Mouse (Mus musculus): ENCODE measurements at regions not wholly inside any gene's neighbourhood (a gene's known extent, or its start where the extent isn't known, plus 50 kb on each side); places are given as distances from the start of the nearest gene placed in this dataset.

DNA sequence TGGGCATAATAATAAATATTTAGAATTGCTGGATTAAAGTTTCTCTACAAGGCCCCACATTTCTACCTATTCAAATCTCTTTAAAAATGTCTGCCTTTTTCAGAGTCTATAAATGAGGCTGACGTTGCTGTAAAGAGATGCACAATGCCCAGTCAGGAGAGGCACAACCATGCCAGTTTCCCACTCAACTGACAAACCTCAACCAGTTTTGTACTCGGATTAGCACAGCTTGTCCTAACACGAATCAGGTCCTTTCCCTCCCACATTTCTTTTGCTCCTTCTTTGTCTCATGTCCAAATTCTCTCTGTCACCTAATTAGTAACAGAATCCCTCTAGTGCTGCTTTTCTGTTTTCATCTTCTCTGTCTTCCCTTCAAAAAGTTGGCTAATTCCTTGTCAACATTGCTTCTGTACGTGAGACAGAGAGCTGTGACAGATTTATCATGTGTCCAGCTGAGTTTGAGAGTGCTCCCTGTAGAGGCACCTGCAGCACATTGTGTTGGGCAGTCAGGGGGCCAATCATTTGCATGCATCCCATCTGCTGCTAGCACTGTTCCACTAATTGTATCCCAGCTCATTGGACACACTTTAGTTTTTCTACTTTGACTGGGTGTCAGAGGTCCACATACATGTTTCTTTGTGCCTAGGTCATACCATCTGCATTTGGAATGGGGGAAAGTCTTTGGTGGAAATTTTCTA lies 504.5 kb upstream of the Gpc5 start:
- Histone ChIP-seq H3K9ac (no peak overlapping the region), H3K4me1 (ENCODE audit: insufficient read depth) (no peaks in the 10 kb centered on the region), H3K9me3 (ENCODE audit: low read depth, low read length) (no peaks in the 10 kb centered on the region), H3K36me3 (ENCODE audit: insufficient read depth) (no peaks in the 10 kb centered on the region), H3K27ac (ENCODE audit: low read depth) (no peak overlapping the region), H3K4me3 (ENCODE audit: low read depth, low read length) (no peak overlapping the region), H3K27me3 (ENCODE audit: insufficient read depth, low read length) (no peaks in the 10 kb centered on the region), H3K4me2 (no peak overlapping the region)
- ATAC-seq (ENCODE audit: insufficient read depth) (no peak), DNase-seq (no peak)
- TF ChIP-seq CTCF (IDR thresholded peaks at IDR 0.05; ENCODE audit: low read depth): no peak
- WGBS: 32% methylated on average over 4 of the region's 4 CpGs

DNA sequence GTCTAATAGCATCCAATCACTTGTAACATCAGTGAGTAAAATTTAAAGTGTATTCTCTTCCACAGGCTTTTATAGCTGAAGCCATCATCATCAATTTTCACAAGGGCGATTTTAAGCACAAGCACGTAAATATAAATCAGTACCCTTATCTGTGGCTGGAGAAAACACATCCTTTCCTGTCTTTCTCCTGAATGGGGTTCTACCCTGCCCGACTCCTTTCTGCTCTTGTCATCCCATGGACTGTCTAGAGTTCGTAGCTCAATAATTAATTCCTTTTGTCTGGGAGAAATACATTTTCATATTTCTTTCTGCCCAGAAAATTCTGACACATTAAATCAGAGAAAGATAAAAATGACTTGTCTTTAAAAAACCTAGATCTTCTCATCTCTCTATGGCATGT lies 482.7 kb upstream of the Gpc5 start:
- no peak overlapping the region for H3K27ac ChIP-seq (ENCODE audit: low read depth)
- H3K9ac ChIP-seq: no peak overlapping the region
- H3K4me3 ChIP-seq (ENCODE audit: low read depth, low read length): no peak overlapping the region
- no peak overlapping the region for H3K4me2 ChIP-seq
- WGBS: 56% methylated on average over 4 of the region's 4 CpGs
- H3K36me3 ChIP-seq (ENCODE audit: insufficient read depth): no peaks in the 10 kb centered on the region
- H3K4me1 ChIP-seq (ENCODE audit: insufficient read depth): no peaks in the 10 kb centered on the region
- H3K27me3 ChIP-seq (ENCODE audit: insufficient read depth, low read length): no peaks in the 10 kb centered on the region
- DNase-seq (no peak), ATAC-seq (ENCODE audit: insufficient read depth) (no peak)
- no peaks in the 10 kb centered on the region for H3K9me3 ChIP-seq (ENCODE audit: low read depth, low read length)
- TF ChIP-seq CTCF (IDR thresholded peaks at IDR 0.05; ENCODE audit: low read depth): no peak

DNA sequence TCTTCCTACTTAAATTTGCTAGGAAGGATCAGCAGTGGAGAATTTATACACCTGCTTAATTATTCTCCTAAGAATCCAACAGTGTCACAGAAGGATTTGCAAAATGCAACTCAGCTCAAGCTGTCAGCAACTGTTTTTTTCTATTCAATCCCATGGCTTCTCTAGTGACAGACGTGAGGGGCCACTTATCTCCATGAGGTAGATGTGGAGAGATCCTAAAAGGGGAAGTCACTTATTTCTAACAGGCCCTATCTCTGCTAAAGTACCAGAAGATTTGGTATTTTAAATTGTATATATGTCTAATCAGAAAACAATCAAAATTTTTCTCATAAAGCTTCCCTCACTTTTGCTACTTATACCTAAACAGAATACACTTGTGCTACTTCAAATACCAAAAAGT lies 479.6 kb upstream of the Gpc5 start:
- DNase-seq (no peak), ATAC-seq (ENCODE audit: insufficient read depth) (no peak)
- H3K4me2 ChIP-seq: no peak overlapping the region
- WGBS: 44% methylated on average over 1 of the region's 1 CpGs
- TF ChIP-seq CTCF (IDR thresholded peaks at IDR 0.05; ENCODE audit: low read depth): no peak
- H3K9ac ChIP-seq: no peak overlapping the region
- H3K4me3 ChIP-seq (ENCODE audit: low read depth, low read length): no peak overlapping the region
- no peaks in the 10 kb centered on the region for H3K27me3 ChIP-seq (ENCODE audit: insufficient read depth, low read length)
- H3K27ac ChIP-seq (ENCODE audit: low read depth): no peak overlapping the region
- H3K36me3 ChIP-seq (ENCODE audit: insufficient read depth): no peaks in the 10 kb centered on the region
- no peaks in the 10 kb centered on the region for H3K9me3 ChIP-seq (ENCODE audit: low read depth, low read length)
- H3K4me1 ChIP-seq (ENCODE audit: insufficient read depth): no peaks in the 10 kb centered on the region

DNA sequence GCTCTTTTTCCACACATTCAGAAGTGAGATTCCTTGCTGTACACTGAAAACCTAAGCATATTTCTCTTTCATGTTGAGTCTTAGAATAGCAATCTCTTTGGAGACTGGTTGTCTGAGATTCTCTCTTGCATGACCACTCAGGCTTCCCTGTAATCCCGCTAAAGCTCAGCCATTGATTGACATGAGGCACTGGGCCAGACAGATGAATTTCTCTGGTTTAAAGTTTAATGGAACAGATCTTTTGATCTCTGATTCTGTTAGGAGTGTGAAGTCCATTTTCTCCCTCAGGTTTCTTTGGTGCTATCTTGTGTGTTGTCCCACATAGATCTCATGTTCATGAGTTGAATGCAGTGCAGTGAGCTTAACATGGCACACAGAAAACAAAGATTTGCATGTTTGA lies 435.4 kb upstream of the Gpc5 start:
- H3K9me3 ChIP-seq (ENCODE audit: low read depth, low read length): no peaks in the 10 kb centered on the region
- no peaks in the 10 kb centered on the region for H3K36me3 ChIP-seq (ENCODE audit: insufficient read depth)
- no peak overlapping the region for H3K9ac ChIP-seq
- no peak for TF ChIP-seq CTCF (IDR thresholded peaks at IDR 0.05; ENCODE audit: low read depth)
- no peak overlapping the region for H3K27ac ChIP-seq (ENCODE audit: low read depth)
- no peak for ATAC-seq (ENCODE audit: insufficient read depth)
- H3K4me3 ChIP-seq (ENCODE audit: low read depth, low read length): no peak overlapping the region
- no peaks in the 10 kb centered on the region for H3K4me1 ChIP-seq (ENCODE audit: insufficient read depth)
- no peak overlapping the region for H3K4me2 ChIP-seq
- H3K27me3 ChIP-seq (ENCODE audit: insufficient read depth, low read length): no peaks in the 10 kb centered on the region
- no peak for DNase-seq
- WGBS: 68% methylated on average over 1 of the region's 1 CpGs

DNA sequence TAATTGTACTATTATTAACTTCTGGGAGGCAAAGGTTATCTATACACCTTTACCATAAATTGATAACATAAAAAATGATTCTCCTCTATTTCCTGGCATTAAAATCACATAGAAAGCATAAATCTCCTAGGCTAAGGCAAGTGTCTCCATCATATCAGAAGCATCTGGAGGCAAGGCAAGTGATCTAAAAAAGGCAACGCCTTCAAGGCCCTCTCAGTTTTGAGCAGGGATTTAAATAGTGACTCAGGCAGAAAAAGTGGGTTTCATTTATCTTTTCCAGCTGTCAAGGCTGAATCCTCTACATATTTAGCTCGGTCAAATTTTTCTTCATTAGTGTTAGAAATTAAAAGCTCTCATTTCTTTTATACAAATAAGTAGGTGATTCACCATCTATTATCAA lies 430.0 kb upstream of the Gpc5 start:
- H3K27ac ChIP-seq (ENCODE audit: low read depth): no peak overlapping the region
- 63% methylated on average over 2 of the region's 2 CpGs for WGBS

DNA sequence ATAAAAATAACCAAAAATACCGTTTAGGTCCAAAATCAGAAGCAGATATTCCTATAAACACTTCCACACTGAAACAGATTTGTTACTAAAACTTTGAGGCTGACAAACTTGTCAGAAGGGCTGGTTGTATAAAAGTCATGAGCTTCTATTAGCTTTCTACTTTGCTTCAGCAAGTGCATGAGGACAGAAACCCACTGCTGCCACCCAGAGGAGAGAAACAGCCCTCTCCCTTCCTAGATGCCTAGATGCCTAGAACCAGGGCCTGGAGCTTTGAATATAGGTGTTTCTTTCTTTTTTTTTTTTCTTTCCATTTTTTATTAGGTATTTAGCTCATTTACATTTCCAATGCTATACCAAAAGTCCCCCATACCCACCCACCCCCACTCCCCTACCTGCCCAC lies 406.9 kb upstream of the Gpc5 start:
- Histone ChIP-seq H3K9ac (no peak overlapping the region), H3K27ac (ENCODE audit: low read depth) (no peak overlapping the region), H3K36me3 (ENCODE audit: insufficient read depth) (no peaks in the 10 kb centered on the region), H3K9me3 (ENCODE audit: low read depth, low read length) (no peaks in the 10 kb centered on the region), H3K4me3 (ENCODE audit: low read depth, low read length) (no peak overlapping the region), H3K4me1 (ENCODE audit: insufficient read depth) (no peaks in the 10 kb centered on the region), H3K4me2 (no peak overlapping the region), H3K27me3 (ENCODE audit: insufficient read depth, low read length) (no peaks in the 10 kb centered on the region)
- DNase-seq (peak; percentile 41), ATAC-seq (ENCODE audit: insufficient read depth) (no peak)
- TF ChIP-seq CTCF (IDR thresholded peaks at IDR 0.05; ENCODE audit: low read depth): peak; percentile 15; the same call in 1 of the 2 replicates
- 76% methylated on average over 1 of the region's 1 CpGs for WGBS

More for the DNA sequence above, 430.0 kb upstream of the Gpc5 start:
- Histone ChIP-seq H3K27me3 (ENCODE audit: insufficient read depth, low read length) (no peaks in the 10 kb centered on the region), H3K4me2 (no peak overlapping the region), H3K9ac (no peak overlapping the region), H3K36me3 (ENCODE audit: insufficient read depth) (no peaks in the 10 kb centered on the region), H3K9me3 (ENCODE audit: low read depth, low read length) (no peaks in the 10 kb centered on the region), H3K4me1 (ENCODE audit: insufficient read depth) (no peaks in the 10 kb centered on the region), H3K4me3 (ENCODE audit: low read depth, low read length) (no peak overlapping the region)
- DNase-seq: no peak
- no peak for TF ChIP-seq CTCF (IDR thresholded peaks at IDR 0.05; ENCODE audit: low read depth)
- ATAC-seq (ENCODE audit: insufficient read depth): no peak

DNA sequence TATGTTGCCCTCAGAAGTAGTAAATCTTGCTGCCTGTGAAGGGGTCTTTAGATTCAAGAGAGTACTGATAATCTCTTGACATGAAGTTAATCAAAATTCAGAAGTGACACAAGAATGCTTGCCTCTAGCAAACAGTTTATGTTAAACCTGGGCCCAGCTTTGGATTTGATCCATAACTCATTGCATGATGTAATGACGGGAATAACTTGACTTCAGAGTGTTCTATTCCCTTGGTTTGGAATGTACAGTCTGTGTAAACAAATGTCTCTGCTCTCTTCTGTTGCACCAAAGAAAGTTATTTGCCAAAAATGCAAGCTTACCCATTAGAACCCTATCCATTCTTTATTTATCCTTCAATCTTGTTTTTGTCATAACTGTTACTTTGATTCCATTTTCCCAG lies 397.1 kb upstream of the Gpc5 start:
- Histone ChIP-seq H3K4me1 (ENCODE audit: insufficient read depth) (no peaks in the 10 kb centered on the region), H3K4me2 (no peak overlapping the region), H3K9ac (no peak overlapping the region), H3K4me3 (ENCODE audit: low read depth, low read length) (no peak overlapping the region), H3K9me3 (ENCODE audit: low read depth, low read length) (no peaks in the 10 kb centered on the region), H3K27me3 (ENCODE audit: insufficient read depth, low read length) (no peaks in the 10 kb centered on the region), H3K27ac (ENCODE audit: low read depth) (no peak overlapping the region), H3K36me3 (ENCODE audit: insufficient read depth) (no peaks in the 10 kb centered on the region)
- 20% methylated on average over 1 of the region's 1 CpGs for WGBS
- DNase-seq: peak; percentile 55
- TF ChIP-seq CTCF (IDR thresholded peaks at IDR 0.05; ENCODE audit: low read depth): no peak
- ATAC-seq (ENCODE audit: insufficient read depth): peak; percentile 82; the same call in 1 of the 2 replicates
